Mouse (Mus musculus): ENCODE data around the gene Cbx6.
"Not testable (repeated sequence)": the region's sequence is repeated elsewhere in the genome, so short reads cannot be mapped to it uniquely, and the experiment has no call there.

Cbx6 gene

GRCm38 (mm10) chr15:79829431-79829830 is 5.1 kb downstream of the Cbx6 start:
- no peak for DNase-seq

DNA sequence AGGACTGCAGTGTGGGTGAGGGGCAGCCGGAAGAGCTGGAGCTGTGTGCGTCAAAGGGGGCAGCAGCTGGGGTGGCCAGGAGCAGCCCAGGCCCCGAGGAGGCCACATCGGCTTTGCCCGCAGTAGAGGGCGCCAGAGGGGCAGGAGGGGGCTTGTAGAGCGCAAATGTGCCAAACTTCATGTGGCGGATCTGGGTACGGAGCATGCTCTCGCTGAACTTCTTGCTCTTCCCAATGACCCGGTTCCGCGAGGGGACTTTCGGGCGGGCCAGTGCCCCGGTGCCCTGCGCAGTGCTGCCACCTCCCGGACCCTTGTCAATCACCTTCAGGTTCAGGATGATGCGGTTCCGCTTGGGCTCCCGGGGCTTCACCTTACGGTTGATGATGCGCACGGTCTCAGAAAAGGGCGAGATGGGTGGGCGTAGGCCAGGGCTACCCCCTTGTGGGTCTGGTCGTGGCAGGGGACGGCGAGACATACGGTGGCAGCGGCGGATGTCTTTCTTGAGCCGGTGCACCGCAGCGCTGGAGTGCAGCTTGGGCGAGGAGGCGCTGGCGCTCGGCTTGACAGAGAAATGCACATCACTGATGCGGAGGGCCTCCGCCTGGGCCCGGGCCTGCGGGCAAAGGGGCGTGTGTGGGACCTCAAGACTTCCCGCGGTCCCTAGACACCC is 6.0 kb downstream of the Cbx6 start:
- DNase-seq, result peak; percentile 39

GRCm38 (mm10) chr15:79827778-79828210 is 6.7 kb downstream of the Cbx6 start:
- no peak for DNase-seq

DNA sequence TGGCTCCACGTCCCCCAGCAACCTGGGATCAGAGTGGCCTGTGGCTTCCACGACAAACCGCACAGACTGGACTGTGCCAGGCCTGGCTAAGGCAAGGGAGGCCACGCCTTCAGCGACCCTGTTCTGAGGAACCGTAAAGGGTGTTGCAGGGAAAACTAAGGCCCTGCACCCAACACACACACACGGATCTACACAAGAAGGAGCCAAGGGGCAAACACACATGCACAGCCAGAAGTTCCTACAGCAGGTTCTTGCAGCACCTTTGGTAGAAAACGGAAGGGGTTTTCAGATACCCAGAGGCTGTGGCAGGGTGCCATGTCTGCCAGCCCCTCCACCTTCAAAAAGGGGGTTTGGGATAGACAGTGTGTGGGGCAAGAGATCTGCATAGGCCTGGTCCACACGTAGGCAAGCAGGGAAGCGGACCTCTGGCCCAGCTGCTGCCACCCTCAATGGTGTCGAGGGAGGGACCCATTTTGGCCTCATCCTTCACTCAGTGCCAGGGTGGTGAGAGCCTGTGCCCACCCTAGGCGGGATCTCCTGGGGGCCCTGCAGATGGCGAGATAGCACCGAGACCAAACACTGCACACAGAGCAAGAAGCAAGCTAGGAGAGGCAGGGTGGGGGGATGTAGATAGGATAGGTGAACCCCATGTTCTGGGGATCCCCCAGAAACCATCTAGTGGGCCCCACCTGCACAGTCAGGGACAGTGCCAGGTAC is 7.3 kb downstream of the Cbx6 start:
- DNase-seq, result no peak

- DNase-seq, result no peak
Observed at GRCm38 (mm10) chr15:79826221-79826935, 8.1 kb downstream of the Cbx6 start.

DNA sequence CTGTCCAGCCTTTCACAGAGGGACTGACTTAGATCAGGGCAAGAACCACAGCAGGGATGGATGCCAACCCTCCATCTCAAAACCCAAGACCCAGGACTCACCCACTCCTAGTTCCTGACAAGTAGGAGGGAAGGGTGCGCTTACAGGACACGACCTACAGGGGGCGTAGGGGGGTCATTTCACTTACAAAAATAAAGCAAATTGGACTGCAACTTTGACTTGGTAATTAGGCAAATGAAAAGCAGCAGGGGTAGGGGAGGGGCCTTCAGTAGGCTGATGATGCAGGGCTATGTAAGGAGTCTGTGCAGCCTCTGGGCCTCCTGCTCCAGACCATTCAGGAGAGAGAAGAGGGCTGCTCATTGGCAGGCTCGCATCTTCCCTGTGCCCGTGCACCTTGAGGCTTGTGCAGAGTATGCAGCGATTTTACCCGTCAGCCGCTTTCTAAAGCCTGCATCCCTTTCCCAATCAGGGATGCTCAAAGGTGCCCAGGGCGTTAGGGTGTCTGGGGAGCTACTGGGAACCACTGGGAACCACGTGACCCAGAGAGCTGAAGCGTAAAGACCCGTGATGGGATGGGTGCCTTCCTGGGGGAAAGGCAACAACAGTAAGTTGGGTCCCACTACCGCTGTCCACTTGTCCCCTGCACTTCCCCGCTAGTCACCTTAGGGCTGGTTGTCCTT is 9.2 kb downstream of the Cbx6 start:
- no peak for DNase-seq

- DNase-seq, result peak; percentile 78
Observed at GRCm38 (mm10) chr15:79823588-79824280, 10.8 kb downstream of the Cbx6 start.

DNA sequence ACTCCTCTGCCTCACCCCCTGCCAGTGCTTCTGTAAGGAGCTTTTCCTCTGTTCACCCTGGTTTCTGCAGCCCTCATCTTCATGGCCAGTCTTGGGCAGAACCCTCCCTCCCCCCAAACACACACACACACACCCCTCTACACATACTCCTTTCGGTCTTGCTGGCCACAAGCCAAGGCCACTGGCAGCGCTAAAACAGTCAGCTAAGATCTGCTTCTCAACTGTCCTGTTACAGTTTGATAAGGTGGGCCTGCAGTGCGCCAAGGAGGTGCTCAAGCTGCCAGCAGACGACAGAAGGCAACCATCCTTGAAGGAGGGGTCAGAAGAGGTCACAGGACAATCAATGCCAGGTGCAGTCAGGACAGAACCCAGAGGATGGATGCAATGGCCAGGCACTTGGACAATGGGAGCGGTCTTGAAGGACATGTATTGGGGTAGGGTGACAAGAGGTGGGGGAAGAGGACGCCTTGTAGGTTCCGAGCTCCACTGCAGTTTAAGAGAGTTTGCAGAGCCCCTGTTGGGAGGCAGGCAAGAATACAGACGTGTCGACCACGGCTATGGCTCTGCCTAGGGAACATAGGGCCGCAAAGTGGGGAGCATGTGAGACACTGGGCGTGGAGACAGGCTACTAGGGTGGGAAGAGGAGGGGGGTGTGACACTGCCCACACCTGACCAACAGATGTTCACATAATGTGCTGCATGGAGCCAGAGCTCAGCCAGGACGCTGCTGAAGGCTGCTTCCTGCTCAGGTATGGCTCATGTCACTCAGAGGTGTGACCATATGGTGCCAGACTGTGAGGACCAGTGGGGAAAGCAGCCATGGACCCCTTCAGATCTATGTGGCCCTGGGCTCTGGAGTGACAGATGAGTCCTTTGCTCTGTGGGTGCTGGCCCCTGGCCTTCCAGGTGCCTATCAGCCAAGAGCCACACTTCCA is 12.0 kb downstream of the Cbx6 start:
- no peak for DNase-seq

DNA sequence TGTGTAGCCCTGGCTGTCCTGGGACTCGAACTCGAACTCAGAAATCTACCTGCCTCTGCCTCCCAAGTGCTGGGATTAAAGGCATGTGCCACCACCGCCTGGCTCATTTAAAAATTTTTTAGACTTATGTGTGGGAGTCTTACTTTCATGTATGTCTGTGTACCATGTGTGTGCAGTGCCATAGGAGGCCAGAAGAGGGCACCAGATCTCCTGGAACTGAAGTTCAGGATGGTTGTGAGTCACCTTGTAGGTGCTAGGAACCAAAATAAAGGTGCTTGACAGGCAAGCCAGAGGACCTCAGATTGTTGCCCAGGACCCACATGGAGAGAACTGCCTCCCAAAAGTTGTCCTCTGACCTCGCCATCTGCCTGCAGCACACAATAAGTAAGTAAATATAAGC is 16.2 kb downstream of the Cbx6 start:
- DNase-seq, result no peak

- DNase-seq, result no peak
Observed at GRCm38 (mm10) chr15:79813666-79814258, 20.7 kb downstream of the Cbx6 start.

DNA sequence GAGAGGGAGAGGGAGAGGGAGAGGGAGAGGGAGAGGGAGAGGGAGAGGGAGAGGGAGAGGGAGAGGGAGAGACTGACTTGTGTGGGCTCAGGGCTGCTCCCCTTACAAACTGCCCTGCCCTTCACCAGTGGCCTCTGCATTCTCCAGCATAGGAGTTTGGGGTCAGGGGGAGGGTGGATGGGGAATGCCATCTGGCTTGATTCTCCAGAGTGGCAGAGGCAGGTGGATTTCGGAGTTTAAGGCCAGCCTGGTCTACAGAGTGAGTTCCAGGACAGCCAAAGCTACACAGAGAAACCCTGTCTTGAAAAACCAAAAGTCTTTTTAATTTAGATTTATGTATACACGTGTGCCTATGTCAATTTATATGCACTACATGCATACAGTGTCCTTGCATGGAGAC is 21.6 kb downstream of the Cbx6 start:
- DNase-seq, result not testable (repeated sequence)

DNA sequence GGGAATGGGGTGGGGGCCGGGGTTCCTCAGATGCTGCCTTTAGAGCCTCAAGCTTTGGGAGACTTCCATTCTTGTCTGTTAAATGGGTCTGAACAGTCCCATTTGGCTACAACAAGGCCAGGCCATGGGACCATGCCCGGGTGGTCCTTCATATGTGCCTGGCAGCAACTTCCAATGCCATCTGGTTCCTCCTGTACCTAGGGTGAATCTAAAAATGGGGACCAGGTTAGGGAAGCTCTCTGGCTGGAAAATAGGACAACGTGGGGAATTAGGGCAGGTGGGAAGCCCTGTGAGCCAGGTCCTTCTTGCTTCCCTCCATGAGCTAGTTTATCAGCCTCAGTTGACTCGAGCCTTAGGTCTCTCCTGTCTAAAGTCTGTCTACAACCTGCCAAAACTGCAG is 23.5 kb downstream of the Cbx6 start:
- DNase-seq, result no peak

DNA sequence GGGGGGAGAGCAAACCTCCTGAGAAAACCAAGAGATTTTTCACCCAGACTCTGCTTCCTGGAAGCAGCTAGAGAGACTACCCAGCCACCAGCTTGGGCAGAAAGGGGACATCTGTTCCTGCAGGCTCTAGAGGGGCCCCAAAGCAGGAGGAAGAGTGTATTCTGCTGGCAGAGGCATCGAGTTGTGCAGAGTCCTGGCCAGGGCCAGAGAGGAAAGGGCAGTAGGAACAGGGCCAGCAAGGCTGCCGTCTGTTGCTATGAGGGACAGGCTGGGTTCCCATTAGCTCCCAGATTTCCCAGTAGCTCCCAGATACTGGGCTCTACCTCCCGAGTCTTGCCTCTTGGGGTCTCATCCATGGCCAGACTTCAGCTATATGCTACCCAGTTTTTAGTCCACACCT is 24.4 kb downstream of the Cbx6 start:
- DNase-seq, result no peak

- no peak for DNase-seq
Observed at GRCm38 (mm10) chr15:79808658-79809057, 25.8 kb downstream of the Cbx6 start.

GRCm38 (mm10) chr15:79808114-79808513 is 26.4 kb downstream of the Cbx6 start:
- DNase-seq, result peak; percentile 43

GRCm38 (mm10) chr15:79807050-79807449 is 27.4 kb downstream of the Cbx6 start:
- DNase-seq, result no peak

DNA sequence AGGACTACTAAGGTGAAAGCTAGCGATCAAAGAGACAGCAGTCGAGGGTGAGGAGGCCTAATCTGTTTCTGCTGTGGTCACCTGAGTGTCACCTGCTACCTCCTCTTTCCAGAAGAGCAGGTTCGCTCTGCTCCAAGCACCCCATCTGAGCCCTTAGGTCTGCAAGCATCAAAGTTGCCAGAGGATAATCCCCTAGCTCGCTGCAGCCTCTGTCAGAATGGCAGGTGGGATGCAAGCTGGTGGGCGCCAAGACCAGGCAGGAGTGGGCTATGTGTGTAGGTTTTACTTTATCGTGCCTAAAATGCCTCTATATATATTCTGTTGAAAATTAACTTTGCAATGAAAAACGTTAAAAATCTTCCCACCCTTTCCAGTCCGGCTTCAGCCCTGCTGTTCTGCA is 29.2 kb downstream of the Cbx6 start:
- no peak for DNase-seq

- peak; percentile 63 for DNase-seq
Observed at GRCm38 (mm10) chr15:79804352-79805071, 30.0 kb downstream of the Cbx6 start, which contains the start of gene Nptxr. Gene Nptxr (minus strand): TSS chr15:79804766.

DNA sequence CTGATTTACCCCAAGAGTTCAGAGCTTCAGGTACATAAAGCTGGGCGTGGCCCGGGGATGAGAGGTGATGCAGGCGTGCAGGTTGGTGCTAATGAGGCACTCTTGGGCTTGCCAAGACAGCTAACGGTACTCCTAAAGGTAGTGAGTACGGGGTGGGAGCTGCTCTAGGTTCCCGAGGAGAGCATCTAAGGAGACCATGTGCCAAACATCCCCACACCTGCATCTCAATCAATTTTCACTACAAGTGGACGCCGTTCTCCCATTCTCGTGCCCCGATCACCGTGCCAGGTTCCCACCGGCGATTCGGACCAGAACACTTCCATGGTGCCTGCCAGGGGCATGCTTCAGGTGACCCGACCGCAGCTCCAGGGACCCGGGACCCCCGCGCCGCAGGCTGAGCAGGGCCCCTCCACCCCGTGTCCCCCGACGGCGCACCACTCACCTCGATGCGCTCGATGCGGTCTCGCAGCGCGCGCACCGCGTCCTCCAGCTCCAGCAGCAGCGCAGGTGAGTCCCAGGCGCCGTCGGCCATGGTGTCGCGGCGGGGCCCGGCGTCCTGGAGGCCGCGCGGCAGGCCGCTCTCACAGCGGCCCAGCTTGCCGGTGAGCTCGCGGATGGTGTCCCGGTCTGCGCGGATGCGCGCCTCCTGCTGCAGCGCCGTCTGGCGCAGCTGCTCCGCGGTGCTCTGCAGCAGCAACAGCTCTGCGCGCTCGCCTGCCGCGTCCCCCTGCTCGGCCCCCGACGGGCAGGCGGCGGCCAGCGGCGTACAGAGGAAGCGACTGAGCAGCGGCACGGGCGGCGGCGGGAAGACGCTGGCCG is 30.7 kb downstream of the Cbx6 start:
- DNase-seq, result peak; percentile 36

All from kidney, postnatal 14 days (tissue).